Mouse (Mus musculus): ENCODE results near the gene Lpar3. TPM values are rescaled to one million over a fixed set of nuclear protein-coding genes. Genes with fewer than 3 reads are reported as not detected.

The Lpar3 gene
- polyA plus RNA-seq, 1 experiment from 2014 or later: 0.14 TPM

GRCm38 (mm10) chr3:146213336-146213735 lies 7.4 kb upstream of the Lpar3 start:
- ATAC-seq (ENCODE audit: low FRiP score): no peak
- 79% methylated on average over 5 of the region's 5 CpGs for WGBS
- Histone ChIP-seq H3K27me3 (no peaks in the 10 kb centered on the region; the same call in 1 of the 2 replicates), H3K4me1 (no peaks in the 10 kb centered on the region), H3K36me3 (replicated peaks) (no peaks in the 10 kb centered on the region), H3K9me3 (no peaks in the 10 kb centered on the region), H3K4me2 (no peak overlapping the region), H3K27ac (no peak overlapping the region), H3K4me3 (replicated peaks) (no peak overlapping the region), H3K9ac (no peak overlapping the region)

DNA sequence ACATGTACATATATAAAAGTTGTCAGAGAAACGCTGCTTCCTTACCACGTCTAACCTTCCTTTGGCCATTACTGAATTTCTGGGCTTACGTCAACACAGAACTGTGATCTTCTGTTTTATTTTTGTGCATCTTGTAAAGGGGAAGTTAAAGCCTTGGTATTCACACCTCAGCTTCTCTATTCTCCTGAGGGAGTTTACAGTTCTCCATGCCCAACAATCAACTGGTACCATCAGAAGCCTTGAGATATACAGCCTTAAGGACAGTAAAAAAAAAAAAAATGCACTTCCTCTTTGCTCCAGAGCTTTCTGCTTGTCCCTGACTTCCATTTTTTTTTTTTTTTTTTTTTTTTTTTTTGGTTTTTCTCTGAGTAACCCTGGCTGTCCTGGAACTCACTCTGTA lies 4.2 kb upstream of the Lpar3 start:
- Histone ChIP-seq H3K9ac (no peak overlapping the region), H3K4me2 (no peak overlapping the region), H3K27me3 (peaks cover 19% of the 10 kb centered on the region), H3K4me3 (replicated peaks) (no peak overlapping the region), H3K9me3 (no peaks in the 10 kb centered on the region), H3K4me1 (peaks cover 11% of the 10 kb centered on the region; the same call in 1 of the 2 replicates), H3K27ac (no peak overlapping the region), H3K36me3 (replicated peaks) (no peaks in the 10 kb centered on the region)
- no peak for ATAC-seq (ENCODE audit: low FRiP score)
- 93% methylated on average over 3 of the region's 3 CpGs for WGBS

- no peak for ATAC-seq (ENCODE audit: low FRiP score)
- no peaks in the 10 kb centered on the region for H3K9me3 ChIP-seq
- no peak overlapping the region for H3K4me3 ChIP-seq (replicated peaks)
- H3K4me2 ChIP-seq: no peak overlapping the region
- peaks cover 19% of the 10 kb centered on the region; the same call in 1 of the 2 replicates for H3K4me1 ChIP-seq
- 70% methylated on average over 4 of the region's 4 CpGs for whole genome bisulfite sequencing
- no peak overlapping the region for H3K9ac ChIP-seq
- peaks cover 70% of the 10 kb centered on the region for H3K27me3 ChIP-seq
- H3K36me3 ChIP-seq (replicated peaks): no peaks in the 10 kb centered on the region
- no peak overlapping the region for H3K27ac ChIP-seq
These were observed 3.5 kb downstream of the Lpar3 start for GRCm38 (mm10) chr3:146224271-146224670.

- Histone ChIP-seq H3K4me1 (peaks cover 19% of the 10 kb centered on the region; the same call in 1 of the 2 replicates), H3K36me3 (replicated peaks) (no peaks in the 10 kb centered on the region), H3K27ac (no peak overlapping the region), H3K9me3 (no peaks in the 10 kb centered on the region), H3K27me3 (peaks cover 72% of the 10 kb centered on the region), H3K4me2 (no peak overlapping the region), H3K9ac (no peak overlapping the region), H3K4me3 (replicated peaks) (no peak overlapping the region)
- no peak for ATAC-seq (ENCODE audit: low FRiP score)
- WGBS: 82% methylated on average over 7 of the region's 7 CpGs
These were observed 4.4 kb downstream of the Lpar3 start for GRCm38 (mm10) chr3:146225061-146225761.

DNA sequence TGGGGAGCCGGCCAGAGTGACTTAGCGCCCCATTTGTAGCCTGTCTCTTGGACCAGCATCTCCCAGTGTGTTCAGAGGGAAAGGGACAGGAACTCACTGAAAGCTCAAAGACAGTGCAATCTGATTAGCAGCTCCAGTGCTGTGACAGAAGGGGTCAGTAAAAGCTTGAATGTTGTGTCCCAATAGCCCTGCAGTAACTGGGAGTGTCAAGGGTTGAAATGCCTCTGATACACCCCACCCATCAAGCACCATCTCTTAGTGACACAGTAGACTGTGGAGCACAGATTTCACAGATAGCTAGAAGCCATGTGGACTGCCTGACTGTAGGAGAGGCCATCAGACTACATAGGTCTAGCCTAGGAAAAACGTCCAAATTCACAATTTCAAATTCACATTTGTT lies 6.7 kb downstream of the Lpar3 start:
- Histone ChIP-seq H3K4me3 (replicated peaks) (no peak overlapping the region), H3K4me2 (no peak overlapping the region), H3K9ac (no peak overlapping the region), H3K4me1 (peaks cover 6% of the 10 kb centered on the region; the same call in 1 of the 2 replicates), H3K27ac (no peak overlapping the region), H3K9me3 (no peaks in the 10 kb centered on the region), H3K27me3 (peaks cover 66% of the 10 kb centered on the region), H3K36me3 (replicated peaks) (no peaks in the 10 kb centered on the region)
- 69% methylated on average over 3 of the region's 3 CpGs for WGBS
- ATAC-seq (ENCODE audit: low FRiP score): no peak

DNA sequence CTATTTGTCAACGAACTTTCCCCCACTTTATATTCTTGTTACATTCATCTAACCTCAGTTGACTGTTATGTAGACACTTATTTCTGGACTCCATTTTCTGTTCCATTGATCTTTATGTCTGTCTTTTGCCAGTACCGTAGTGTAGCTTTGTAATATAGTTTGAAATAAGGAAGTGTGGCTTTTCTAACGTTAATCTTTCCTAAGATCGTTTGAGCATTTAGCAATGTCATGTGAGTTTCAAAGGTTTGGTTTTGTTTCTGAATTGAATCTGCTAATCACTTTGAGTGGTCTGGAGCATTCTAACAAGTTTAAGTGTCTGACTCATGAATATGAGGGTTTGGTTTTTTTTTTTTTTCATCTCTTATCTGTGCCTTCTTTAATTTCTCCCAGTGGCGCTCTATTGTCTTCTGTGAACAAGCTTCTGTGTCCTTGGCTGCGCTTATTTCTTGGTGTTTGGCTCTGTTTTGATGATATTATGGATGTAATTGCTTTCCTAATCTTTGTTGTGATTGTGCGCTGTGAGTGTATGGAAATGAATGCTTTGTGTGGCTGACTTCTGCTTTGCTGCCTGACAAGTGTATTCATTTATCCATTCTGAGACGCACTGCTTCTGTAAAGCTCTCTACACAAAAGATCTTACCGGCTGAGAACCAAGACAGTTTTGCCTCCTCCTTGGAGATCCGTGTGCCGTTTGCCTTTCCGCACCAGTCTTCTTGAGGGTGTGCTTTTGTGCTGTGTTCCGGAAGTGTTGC lies 8.0 kb downstream of the Lpar3 start:
- Histone ChIP-seq H3K36me3 (replicated peaks) (no peaks in the 10 kb centered on the region), H3K9ac (no peak overlapping the region), H3K27me3 (peaks cover 54% of the 10 kb centered on the region), H3K4me3 (replicated peaks) (no peak overlapping the region), H3K4me1 (peaks cover 6% of the 10 kb centered on the region; the same call in 1 of the 2 replicates), H3K27ac (no peak overlapping the region), H3K9me3 (no peaks in the 10 kb centered on the region), H3K4me2 (no peak overlapping the region)
- WGBS: 39% methylated on average over 13 of the region's 13 CpGs
- no peak for ATAC-seq (ENCODE audit: low FRiP score)

DNA sequence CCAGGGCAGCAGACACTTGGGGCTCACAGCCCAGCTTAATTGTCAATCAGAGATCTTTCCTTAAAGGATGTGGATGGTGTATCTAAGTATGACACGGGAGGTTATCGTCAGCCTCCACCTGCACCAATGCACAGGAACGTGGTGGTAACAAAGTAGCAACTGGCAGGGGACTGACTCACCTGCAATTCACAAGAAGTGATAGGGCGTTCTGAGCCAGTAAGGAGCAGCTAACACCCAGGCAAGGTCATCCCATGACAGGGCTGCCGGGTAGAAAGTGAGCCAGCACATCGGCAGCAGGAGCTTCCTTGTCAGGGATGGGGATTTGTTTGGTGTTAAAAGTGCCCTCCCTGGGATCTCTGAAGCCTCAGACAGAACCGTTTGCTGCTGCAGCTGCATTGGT lies 11.9 kb downstream of the Lpar3 start:
- Histone ChIP-seq H3K9ac (no peak overlapping the region), H3K27me3 (peaks cover 40% of the 10 kb centered on the region), H3K4me1 (peaks cover 6% of the 10 kb centered on the region; the same call in 1 of the 2 replicates), H3K4me2 (no peak overlapping the region), H3K9me3 (no peaks in the 10 kb centered on the region), H3K4me3 (replicated peaks) (no peak overlapping the region), H3K27ac (no peak overlapping the region), H3K36me3 (replicated peaks) (no peaks in the 10 kb centered on the region)
- no peak for ATAC-seq (ENCODE audit: low FRiP score)
- 75% methylated on average over 7 of the region's 7 CpGs for WGBS

DNA sequence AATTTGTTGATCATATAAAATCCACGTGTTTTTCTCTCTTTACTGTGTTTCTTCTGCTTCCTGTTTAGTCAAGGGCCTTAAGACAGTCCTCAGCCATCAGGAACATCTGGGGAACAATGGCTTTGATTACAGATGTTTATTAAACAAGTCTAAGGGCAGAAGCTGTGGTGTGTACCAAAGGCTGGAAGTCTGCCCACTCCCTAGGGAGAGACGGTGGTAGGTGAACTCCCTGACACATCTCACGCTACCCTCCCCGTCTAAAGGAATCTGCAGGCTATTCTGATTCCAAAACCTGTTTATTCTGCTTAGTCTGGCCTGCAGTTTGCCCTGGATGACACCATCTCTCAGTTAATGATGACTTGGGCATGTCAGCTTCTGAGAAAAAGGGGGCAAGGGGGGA lies 13.0 kb downstream of the Lpar3 start:
- H3K9ac ChIP-seq: no peak overlapping the region
- peaks cover 5% of the 10 kb centered on the region; the same call in 1 of the 2 replicates for H3K4me1 ChIP-seq
- 78% methylated on average over 4 of the region's 4 CpGs for WGBS
- H3K36me3 ChIP-seq (replicated peaks): no peaks in the 10 kb centered on the region
- H3K27me3 ChIP-seq: peaks cover 33% of the 10 kb centered on the region; the same call in 1 of the 2 replicates
- H3K27ac ChIP-seq: no peak overlapping the region
- H3K4me3 ChIP-seq (replicated peaks): no peak overlapping the region
- no peak for ATAC-seq (ENCODE audit: low FRiP score)
- H3K9me3 ChIP-seq: no peaks in the 10 kb centered on the region
- no peak overlapping the region for H3K4me2 ChIP-seq

GRCm38 (mm10) chr3:146234530-146234929 lies 13.8 kb downstream of the Lpar3 start:
- Histone ChIP-seq H3K4me2 (no peak overlapping the region), H3K9me3 (no peaks in the 10 kb centered on the region), H3K4me3 (replicated peaks) (no peak overlapping the region), H3K9ac (no peak overlapping the region), H3K36me3 (replicated peaks) (no peaks in the 10 kb centered on the region), H3K4me1 (no peaks in the 10 kb centered on the region), H3K27me3 (peaks cover 31% of the 10 kb centered on the region; the same call in 1 of the 2 replicates), H3K27ac (no peak overlapping the region)
- no peak for ATAC-seq (ENCODE audit: low FRiP score)
- 75% methylated on average over 10 of the region's 10 CpGs for WGBS

- no peak for ATAC-seq (ENCODE audit: low FRiP score)
- no peak overlapping the region for H3K9ac ChIP-seq
- H3K4me1 ChIP-seq: no peaks in the 10 kb centered on the region
- H3K27ac ChIP-seq: no peak overlapping the region
- no peaks in the 10 kb centered on the region for H3K9me3 ChIP-seq
- H3K4me2 ChIP-seq: no peak overlapping the region
- H3K4me3 ChIP-seq (replicated peaks): no peak overlapping the region
- no peaks in the 10 kb centered on the region for H3K36me3 ChIP-seq (replicated peaks)
- peaks cover 14% of the 10 kb centered on the region; the same call in 1 of the 2 replicates for H3K27me3 ChIP-seq
- WGBS: 72% methylated on average over 8 of the region's 8 CpGs
These were observed 15.5 kb downstream of the Lpar3 start for GRCm38 (mm10) chr3:146236280-146236679.

DNA sequence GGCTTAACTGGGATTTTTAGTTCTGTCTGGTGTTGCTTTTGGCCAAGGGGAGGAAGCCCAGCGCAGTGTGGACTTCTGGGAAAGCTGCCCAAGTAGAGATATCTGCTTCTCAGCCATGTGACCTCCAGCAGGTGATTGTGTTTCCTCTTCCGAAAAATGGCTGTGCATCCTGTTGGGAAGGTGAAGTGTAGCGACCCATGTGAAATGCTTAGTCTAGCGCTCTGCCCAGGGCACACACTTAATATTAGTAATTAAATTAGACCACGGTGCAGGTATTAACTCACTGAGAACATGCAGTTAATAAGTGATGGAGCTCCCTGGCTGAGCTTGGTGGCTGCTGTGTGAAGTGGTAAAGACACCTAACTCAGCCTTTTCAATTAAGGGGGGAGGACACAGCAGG lies 16.9 kb downstream of the Lpar3 start:
- Histone ChIP-seq H3K36me3 (replicated peaks) (no peaks in the 10 kb centered on the region), H3K27ac (no peak overlapping the region), H3K9ac (no peak overlapping the region), H3K4me3 (replicated peaks) (no peak overlapping the region), H3K4me1 (no peaks in the 10 kb centered on the region), H3K4me2 (no peak overlapping the region), H3K27me3 (0 out of 2 replicates have a peak, but pooled peaks cover 9% of the 10 kb centered on the region), H3K9me3 (no peaks in the 10 kb centered on the region)
- 72% methylated on average over 5 of the region's 5 CpGs for WGBS
- ATAC-seq (ENCODE audit: low FRiP score): 0 out of 2 replicates have a peak, but pooled peaks have one; percentile 11

DNA sequence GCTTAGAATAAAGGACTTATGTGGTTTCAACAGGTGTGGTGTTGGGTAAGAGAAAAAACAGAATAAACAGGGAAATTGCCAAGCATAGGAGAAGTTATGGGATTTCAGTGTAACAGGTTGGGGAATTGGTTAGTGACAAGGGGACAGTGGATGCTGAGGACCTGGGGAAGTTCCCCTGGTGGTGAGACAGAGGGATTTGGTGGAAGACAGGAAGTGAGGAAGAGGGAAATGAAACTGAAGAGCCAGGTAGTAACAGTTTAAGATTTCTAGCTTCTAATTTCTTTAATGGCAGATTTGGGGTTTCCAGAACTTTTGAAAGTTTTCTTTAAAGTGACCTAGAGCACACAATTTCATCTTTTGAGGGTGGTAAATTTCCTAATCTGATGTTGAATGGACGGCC lies 23.9 kb downstream of the Lpar3 start:
- ATAC-seq (ENCODE audit: low FRiP score): no peak
- H3K36me3 ChIP-seq (replicated peaks): no peaks in the 10 kb centered on the region
- no peak overlapping the region for H3K27ac ChIP-seq
- H3K4me2 ChIP-seq: no peak overlapping the region
- 79% methylated on average over 1 of the region's 1 CpGs for WGBS
- no peak overlapping the region for H3K9ac ChIP-seq
- no peaks in the 10 kb centered on the region for H3K4me1 ChIP-seq
- H3K27me3 ChIP-seq: no peaks in the 10 kb centered on the region
- no peak overlapping the region for H3K4me3 ChIP-seq (replicated peaks)
- no peaks in the 10 kb centered on the region for H3K9me3 ChIP-seq
